Mouse (Mus musculus) frontal cortex, postnatal 10 days (tissue): ENCODE data around the gene Soga1.

Experiments
- DNase-seq, 2 experiments: peaks; one replicate each; pipeline ENCODE4 v3.0.0; 2022; ENCODE audit warnings: low spot score in 2 of 2, mixed read lengths in 1 of 2

Soga1 gene

DNA sequence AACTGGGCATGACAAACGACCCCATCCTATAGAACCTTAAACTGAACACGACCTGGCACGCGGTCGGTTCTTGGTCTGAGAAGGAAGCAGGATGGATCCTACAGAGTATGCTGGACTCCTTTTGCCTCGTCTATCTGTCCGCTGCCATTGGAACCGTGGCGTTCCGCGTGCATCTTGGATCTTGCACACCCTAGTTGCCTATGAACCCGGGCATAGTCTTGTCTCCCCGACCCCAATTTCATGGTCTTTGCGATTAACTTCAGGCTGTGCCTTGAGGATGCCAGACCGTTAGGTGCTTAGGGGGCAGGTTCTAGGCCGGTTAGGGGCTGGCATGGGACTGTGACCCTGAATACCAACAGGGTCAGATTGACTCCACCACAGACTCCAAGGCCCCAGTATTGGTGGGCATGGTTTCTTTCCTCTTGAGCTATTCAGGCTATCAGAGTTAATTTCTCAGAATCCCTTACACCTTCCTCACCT, 687 bp upstream of the Soga1 start:
- DNase-seq, result no peak

DNA sequence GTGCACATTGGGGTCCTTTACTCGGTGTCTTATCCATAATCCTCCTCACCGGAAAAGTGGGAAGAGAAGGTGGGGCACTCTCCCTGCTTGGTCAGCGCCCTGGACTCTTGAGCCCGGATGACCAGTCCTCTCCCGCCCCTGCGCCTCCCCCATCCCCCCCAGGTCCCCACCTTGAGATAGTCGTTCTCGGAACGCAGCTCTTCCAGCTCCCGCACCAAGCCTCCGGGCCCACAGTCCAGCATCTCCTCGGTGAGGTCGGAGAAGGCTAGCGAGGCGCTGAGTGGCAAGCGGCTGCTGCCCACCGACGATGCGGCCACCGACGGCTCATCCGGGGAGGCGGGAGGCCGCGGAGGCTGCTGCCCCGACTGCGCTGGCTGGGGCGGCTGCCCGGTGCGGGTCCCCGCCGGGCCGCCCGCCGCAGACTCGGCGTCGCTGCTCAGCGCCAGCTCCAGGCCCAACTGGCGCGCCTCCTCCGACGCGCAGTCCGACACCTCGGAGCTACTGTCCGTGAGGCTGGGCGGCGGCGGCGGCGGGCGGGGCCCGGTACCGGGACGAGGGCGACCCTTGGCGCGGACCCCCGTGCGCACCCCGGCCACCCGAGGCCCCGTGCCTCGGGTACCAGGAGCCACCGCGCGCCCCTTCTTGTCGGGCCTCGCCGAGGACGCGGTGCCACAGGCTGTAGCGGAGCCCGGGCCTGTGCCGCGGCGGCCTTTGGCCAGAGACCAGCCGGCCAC, 828 bp downstream of the Soga1 start:
- DNase-seq, result no peak

DNA sequence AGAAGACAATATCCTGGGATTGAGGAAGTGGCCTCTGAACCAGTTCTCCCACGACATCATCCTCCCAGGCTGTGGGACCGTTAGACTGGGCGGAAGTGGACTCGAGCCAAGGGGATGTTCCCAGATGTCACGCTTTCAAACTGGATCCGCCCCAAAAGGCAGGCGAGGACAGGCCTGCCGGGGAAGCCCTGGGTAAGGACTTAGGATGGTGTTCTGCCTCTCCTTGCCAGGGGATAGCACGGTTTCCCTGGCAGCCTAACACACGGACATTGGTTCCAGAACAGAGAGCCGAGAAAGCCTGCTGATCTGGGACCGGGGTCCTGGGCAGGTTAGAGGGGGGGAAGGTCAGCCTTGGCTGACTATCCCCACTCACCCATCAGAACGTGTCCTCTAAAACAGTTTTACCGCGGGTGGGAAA, 1.4 kb downstream of the Soga1 start:
- DNase-seq, result peak; percentile 74 to 76

DNA sequence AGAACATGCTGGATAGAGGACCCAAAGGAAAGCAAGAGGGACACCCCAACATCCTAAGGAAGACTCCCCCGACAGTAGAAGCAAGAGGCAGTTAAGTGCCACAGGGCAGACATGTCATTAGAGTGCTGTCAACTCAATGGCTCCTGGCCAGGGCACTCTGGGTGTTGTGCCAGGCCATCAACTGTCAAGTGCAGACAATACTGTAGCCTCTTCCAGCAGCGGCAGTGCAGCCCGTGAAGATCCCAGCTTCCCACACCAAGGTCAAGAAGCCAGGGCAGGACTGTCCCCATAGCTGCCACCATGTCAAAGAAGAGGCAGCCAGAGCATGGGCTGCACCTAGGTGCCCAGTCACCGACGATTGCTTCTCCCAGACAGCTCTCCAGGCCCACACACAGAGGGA, 1.9 kb downstream of the Soga1 start:
- DNase-seq, result no peak

GRCm38 (mm10) chr2:157076585-157076984, 2.5 kb downstream of the Soga1 start:
- DNase-seq, result no peak

- no peak for DNase-seq
Observed at GRCm38 (mm10) chr2:157075685-157076084, 3.4 kb downstream of the Soga1 start.

GRCm38 (mm10) chr2:157075226-157075625, 3.8 kb downstream of the Soga1 start:
- no peak for DNase-seq

DNA sequence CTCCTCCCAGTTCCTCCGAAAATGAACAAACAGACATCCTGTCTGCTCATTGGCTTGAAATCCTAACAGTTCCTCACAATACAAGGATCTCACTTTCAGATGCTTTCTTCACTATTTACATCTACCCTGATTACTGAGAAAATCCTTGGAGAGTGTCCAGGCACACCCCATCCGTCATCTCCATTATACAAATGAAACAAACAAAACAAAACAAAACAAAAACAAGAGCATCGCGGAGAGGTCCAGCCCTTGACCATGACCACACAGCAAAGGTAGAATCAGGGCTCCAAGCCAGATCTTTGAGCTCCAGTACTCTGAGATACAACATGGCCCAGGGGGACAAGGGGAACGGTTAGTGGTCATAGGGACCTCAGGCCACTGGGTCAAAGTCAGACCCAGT, 4.3 kb downstream of the Soga1 start:
- no peak for DNase-seq

DNA sequence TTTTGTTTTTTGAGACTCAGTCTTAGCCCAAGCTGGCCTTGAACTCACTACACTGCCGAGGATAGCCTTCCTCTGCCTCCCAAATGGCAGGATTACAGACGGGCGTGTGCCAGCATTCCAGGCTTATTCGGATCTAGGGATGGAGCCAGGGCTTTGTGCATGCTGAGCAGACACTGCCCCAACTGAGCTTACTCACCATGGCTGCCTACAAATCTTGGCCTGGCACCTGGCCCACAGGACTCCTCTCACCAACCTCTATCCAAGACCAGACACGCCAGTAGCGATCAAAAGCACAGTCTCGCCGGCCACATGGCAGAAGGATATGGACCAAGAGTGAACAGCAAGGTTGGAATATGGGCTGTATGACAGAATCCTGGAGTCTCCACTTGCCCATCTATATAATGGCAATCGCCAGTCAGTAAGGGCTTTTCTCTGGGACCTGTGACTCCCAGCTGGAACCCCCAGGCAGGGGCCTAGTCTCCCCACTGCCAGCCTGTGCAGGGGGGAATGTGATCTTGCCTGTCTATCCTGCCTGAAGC, 4.8 kb downstream of the Soga1 start:
- no peak for DNase-seq

DNA sequence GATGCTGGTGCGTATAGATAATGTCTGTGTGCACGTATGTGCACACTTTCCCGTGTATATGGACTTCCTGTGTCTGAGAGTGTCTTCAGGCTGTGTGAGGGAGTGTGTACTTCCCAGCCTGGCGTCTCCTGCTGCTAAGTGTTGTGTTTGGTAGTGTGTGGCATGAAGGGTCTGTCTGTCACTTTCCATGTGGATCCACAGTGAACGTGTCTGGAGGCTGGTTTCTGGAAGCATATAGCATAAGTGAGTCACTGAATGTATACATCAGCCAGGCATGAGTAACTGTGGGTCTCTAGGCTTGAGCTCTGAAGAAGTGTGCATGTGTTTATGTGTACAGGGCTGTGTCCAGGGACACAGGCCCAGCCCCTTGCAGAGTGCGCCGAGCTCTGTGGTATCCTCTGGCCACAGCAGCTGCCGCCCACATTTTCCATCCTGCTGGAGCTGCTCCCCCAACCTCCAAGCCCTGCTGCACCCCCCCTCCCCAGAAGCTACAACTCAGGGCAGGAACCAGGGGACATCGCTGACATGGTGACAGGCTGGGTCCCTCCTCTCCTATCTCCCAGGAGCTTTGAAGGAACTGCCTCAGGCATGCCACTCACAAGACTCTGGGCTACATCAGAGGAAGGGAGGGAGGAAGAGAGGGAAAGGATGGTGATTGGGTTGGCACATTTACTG, 5.5 kb downstream of the Soga1 start:
- DNase-seq, result no peak

GRCm38 (mm10) chr2:157072316-157072990, 6.6 kb downstream of the Soga1 start:
- DNase-seq, result no peak

DNA sequence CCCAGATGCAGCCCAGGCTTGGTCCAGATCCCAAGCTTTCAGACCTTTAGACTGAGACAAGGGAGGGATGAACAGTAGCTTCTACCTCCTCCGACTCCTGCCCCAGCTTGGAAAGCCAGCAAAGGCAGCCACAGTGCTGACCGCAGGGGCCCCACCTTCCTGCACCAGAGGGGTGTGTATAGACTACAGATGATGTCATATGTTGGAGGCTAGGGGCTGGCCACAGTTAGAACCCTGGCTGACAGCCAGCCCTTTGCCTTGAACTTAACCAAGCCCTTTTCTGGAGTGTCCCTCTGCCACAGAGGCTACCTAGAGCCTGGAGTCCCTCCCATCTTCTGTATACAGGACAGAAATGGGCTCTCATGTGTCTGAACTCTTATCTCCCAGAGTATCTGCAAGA, 7.5 kb downstream of the Soga1 start:
- DNase-seq, result no peak

DNA sequence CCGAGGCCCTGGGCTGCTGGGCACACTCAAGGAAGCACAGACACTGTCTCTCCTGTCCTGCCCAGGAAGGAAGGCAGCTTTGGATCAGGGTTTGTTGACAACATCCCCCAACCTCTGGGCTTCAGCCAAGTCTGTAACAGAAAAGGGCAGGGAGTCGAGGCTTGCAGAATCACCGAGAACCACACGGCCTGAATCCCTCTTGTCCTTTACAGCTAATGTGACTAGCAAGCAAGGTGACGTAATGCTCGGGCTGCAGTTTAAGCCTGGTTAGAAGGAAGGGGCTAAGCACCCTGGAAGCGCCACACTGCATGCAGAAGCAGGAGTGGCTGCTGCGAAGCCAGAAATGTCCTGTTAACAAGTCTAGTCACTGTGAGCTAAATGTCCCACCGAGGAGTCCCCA, 8.7 kb downstream of the Soga1 start:
- no peak for DNase-seq

- DNase-seq, result no peak
Observed at GRCm38 (mm10) chr2:157069755-157070315, 9.2 kb downstream of the Soga1 start.

DNA sequence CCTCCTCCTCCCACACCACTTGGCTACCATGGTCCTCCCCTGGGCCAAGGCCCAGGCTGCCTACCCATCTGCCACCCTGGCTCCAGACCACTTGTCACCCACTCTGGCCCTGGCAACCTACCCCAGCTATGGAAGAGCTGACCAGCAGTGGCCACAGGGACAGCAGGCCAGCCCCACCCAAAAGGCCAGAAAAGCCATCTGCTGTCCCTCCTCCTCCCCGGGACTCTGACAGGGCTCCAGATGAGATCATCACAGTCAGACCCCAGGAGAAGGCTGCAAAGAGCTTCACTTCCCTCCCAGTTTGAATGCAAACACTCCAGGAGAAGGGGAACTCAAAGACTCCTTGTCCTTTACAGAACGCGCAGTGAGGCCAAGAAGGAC, 9.7 kb downstream of the Soga1 start:
- DNase-seq, result no peak

- DNase-seq, result no peak
Observed at GRCm38 (mm10) chr2:157068701-157069354, 10.2 kb downstream of the Soga1 start.

DNA sequence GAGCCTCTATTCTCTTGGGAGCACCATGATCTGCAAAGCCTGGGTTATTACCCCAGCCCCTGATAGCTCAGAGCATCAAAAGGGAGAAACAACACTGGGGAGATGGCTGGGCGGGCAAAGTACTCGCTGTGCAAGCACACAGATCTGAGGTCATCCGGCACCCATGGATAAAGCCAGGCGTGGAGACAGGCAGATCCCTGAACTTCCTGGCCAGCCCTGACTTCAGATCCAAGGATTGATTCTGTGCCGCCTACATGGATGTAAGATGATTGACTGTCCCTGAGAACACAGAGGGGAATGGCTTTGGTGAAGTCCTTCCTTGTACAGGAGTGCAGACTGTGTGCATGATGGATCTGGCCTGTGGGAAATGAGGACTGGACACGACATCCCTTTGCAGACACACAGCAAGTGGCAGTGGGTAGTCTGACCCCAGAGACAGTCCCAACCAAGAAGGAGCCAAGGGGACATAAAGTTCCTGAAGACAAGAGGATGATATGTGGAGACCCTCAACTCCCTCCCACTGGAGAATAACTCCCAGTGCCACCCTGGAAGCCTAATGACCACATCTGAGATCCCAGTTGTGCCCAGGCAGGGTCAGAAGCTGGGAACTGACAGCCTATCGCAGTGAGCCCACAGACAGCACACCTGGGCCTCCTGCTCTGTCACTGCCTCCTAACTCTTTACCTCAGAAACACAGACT, 12.2 kb downstream of the Soga1 start:
- no peak for DNase-seq

GRCm38 (mm10) chr2:157065879-157066226, 13.2 kb downstream of the Soga1 start:
- no peak for DNase-seq

GRCm38 (mm10) chr2:157064978-157065878, 13.8 kb downstream of the Soga1 start:
- DNase-seq, result no peak

DNA sequence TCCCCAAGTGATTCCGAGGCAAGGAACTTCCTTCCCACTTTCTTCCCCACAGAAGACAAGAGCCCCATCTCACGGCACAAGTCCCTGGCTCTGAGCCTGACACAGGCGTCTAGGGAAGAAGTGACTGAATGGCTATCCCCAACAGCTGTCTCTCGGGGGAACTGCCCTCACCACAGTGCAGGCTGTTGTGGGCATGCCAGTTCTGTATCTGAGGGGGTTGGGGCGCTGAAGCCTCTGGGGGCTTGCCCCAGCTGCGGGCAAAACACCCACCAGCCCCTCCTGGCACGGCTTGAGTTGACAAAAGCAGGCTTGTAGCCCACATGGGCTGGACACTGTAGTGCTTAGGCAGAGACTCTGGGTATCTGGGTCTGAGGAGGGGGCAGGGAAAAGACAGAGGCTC, 14.9 kb downstream of the Soga1 start:
- DNase-seq, result peak; percentile 58 to 77
